Mouse (Mus musculus) adrenal gland, adult 2 months (tissue): ENCODE data around the gene Nop16. TPM values are rescaled to one million over a fixed set of nuclear protein-coding genes. Genes with fewer than 3 reads are reported as not detected.

Experiments
- DNase-seq: peaks from one replicate; pipeline ENCODE4 v3.0.0; 2021
- polyA plus RNA-seq: library from polyadenylated mRNA; depleted of rRNA; stranded (reverse); fragments of >200 nt; gene quantifications from 2 replicates; pipeline ENCODE4 v1.2.3, GENCODE M21; 2012
- total RNA-seq, 2 experiments: library from RNA; stranded (reverse); gene quantifications; 2 replicates each; pipeline ENCODE4 v1.2.3; 2021

The Nop16 gene
- total and polyA plus RNA-seq, 3 experiments: 3.3 to 59.3 (median 57.9) TPM

- no peak for DNase-seq
These were observed 6.3 kb upstream of the Nop16 start for GRCm38 (mm10) chr13:54596107-54596690.

GRCm38 (mm10) chr13:54593617-54594016 is 3.7 kb upstream of the Nop16 start:
- DNase-seq: no peak

DNA sequence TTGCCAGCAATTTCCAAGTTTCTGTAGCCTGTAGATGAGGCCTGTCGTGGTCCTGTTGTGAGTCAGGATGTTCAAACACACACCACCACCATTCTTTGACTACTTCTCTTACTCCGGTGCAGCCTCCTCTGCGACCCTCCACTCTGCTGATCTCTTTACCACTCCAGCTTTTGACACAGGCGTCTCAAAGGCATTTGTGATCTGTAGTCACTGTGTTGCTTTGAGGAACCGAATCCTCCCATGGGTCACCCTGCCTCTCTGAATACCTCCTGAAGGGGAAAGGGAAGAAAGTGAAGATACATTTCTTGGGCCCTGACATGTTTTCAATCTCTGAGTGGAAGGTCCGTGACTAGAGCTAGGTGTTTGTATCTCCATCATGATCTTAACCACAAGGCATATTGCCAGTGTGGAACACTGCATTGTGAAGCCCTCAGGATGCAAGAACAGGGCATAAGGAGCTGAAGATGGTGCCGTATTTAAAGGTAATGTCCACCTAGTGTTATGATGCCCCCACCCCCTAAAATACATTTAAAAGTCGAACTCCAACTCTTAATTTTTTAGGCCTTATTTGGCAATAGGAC is 2.0 kb upstream of the Nop16 start:
- DNase-seq: no peak

DNA sequence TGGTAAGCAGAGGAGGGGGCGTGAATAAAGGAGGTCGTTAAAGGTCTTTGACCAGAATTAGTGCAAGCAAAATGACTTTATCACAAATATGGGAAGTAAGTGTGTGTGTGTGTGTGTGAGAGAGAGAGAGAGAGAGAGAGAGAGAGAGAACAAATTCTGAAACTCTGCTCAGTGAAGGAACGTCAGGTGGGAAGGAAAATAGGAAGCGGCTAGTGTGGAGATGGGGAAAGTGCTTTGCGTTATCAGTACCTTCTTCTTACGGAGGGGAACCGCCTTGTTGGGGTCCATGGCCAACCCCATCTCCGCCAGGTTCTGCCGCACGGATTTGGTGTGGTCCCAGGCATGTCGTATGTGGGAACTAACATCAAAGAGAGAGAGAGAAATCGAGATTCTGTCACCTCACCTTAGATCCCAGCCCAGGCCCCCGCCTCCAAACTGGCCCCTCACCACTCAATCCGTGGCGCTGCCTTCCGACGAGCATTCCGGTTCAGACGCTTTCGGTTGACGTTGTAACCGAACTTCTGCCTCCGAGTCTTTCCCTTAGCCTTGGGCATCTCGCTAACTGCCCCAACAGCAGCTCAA is 385 bp downstream of the Nop16 start:
- DNase-seq: no peak

DNA sequence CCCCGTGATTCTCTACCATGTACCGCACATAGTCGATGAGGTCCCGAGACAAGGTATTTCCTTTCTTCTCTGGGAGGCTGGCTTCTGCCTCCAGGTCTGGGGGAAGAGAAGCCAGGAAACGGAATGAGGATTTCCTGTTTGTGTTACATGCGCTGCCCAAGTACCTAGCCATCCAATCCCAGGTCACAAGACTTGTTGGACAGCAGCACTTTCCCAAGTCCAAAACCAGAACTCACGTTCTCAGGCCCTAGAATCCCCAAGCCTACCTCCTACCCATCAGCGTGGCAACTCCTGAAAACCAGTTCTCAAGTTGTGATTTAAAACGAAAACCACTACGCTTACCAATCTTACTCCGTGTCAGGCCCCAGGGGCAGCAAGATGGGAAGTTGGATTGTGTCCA is 4.1 kb downstream of the Nop16 start:
- DNase-seq: no peak

- DNase-seq: no peak
These were observed 7.0 kb downstream of the Nop16 start for GRCm38 (mm10) chr13:54582860-54583259.

DNA sequence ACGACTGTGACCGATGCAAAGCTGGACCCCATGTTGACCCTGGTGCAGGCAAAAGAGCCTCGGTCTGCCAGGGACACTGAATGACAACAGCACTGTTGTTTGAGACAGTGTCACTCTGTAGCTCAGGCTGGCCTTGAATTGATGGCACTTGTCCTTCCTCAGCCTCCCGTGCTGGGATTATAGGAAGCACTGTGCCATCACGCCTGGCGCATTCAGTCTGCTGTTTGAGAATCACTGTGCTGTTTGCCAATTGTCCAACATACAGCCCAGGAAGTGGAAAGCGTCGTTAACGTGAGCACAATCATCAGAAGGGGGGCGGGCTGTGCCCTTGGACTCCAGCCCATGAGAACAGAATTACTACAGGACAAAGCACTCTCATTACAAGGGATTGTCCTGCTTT is 7.8 kb downstream of the Nop16 start:
- peak; percentile 71 for DNase-seq

DNA sequence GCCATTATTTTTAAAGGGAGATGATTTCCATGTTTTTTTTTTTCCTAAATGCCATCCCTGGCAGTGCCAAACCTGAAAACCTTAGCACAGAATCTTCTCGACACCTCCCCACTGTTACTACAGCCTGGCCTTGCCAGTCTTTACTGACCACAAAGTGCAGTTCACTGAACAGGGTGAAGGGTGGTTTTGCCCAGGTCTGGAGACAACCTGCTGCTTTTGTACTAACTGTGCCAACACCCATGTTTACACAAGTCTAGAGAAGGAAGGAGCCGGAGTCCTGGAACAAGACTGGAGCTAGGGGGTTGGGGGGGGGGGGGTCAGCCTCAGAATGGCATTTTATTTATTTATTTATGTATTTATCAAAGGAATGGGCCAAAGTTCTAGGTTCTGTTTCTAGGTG is 8.5 kb downstream of the Nop16 start:
- DNase-seq: no peak

DNA sequence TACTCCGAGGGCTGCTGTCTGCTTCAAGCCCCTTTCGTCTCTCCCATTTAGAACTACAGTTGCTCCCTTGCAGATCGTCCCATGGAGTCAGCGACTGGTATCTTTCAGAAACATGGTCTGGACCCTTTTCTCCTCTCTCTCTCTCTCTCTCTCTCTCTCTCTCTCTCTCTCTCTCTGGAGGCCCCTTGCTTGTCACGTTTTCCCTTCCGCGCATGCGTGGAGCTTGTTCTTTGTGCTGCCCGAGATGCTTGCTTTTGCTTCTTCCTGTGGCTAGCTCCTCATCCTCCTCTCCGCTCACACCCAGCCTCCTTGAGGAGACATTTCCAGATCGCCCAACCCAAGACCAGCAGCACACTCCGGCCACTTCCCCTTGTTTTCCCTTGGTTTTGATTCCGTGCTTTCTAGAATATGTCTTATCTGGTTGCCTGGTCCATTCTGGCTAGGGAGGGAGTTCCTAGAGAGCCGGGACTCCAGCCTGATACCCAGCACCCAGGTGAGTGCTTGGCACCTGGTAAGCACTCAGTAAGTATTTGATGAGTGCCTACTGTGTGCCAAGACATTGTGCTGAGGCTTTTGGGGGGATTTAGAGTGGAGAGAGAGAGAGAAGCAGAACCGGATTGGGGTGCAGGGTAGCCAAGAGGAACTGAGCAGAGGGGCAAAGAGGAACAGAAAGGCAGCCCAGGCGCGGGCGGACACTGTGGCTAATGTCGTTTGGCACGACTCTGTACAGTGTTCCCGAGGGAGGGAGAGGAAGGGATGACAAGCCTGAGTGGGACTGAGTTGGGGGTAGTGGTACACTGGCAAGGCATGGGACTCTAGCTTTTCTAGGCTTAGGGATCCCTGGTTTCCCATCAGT is 12.0 kb downstream of the Nop16 start:
- no peak for DNase-seq

- peak; percentile 62 for DNase-seq
These were observed 14.4 kb downstream of the Nop16 start for GRCm38 (mm10) chr13:54575489-54575888.

DNA sequence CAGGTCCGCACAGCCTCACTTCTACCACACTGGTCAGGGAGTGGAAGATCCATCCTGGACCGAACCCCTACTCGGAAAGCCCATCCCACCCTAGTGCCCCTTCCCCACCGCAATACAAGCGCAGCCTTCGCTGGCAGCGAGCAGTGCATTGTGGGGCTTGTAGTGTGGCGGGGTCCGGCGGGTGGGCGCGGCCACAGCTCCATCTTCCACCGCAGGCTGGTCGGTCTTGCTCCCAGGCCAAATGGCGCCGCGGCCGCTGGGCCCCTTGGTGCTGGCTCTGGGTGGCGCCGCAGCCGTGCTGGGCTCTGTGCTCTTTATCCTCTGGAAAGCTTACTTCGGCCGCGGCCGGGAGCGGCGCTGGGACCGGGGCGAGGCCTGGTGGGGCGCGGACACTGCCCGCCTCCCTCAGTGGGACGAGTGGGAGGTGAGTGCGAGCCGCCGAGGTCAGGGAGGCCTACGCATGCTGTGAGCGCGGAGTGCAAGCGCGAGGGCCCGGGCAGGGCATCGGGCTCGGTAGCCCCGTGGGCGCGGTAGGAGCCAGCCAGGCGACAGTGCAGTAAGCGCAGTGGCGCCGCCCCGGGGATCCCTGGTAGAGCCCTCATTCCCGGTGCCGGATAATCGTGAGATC is 14.9 kb downstream of the Nop16 start, which contains the start of gene Arl10:
Gene Arl10 (plus strand): TSS at position 162 of the 628 bp plus-strand sequence.
- peak; percentile 90 for DNase-seq

DNA sequence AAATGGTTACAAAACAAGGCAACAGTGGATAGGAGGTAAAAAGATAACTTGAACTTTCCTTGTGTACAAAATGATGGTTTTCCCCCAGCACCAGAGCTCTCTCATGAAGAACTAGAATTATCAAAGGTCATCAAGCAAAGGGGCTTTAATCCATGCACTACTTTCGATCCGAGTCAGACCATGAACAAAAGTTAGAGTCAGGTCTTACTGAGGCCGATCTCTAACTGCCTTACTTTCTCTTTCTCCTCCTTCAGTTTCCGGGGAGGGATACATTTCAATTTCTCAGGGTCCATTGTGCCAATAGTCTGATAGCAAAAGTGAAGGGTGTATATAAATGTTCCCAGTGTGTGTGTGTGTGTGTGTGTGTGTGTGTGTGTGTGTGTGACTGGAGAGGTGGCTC is 17.3 kb downstream of the Nop16 start:
- DNase-seq: no peak

DNA sequence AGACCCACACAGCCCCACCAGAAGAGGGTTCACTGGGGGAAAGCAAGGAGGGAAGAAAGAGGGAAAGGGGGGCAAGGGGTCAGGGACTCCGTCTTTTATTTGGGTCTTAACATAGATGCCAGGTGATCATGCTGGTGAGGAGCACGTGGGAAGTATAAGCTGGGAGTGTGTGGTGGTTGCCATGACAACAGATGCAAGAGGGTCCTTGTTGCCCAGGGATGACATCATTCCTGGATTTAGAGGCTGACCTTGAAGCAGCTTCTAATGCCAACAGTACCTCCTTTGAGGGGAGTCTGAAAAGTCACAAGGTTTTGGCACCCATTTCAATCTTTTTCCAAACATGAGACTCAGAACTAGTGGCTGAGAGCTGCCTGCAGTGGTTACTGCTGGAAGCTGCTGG is 18.3 kb downstream of the Nop16 start:
- DNase-seq: peak; percentile 72

GRCm38 (mm10) chr13:54570736-54571135 is 19.2 kb downstream of the Nop16 start:
- DNase-seq: peak; percentile 80

- DNase-seq: no peak
These were observed 20.6 kb downstream of the Nop16 start for GRCm38 (mm10) chr13:54569282-54569681.

DNA sequence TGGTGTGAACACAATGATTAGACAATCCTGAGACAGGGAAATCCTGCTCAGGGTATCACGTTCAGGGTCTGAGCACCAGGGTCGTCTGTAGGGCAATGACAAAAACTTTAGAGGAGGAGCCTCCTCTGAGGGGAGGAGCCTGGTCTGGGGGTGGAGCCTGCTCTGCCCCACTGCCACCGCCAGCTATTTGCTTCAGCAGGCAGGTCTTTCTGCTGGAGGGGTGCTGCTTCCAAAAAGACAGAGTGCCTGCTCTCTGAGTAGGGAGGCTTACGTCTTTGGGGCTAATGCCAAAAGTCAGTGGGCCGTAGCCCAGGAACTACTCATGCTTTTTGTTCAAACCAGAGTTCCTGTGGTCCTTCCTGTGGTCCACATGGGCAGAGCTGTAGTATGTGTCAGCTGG is 21.5 kb downstream of the Nop16 start:
- no peak for DNase-seq

- DNase-seq: peak; percentile 54
These were observed 24.1 kb downstream of the Nop16 start for GRCm38 (mm10) chr13:54565594-54566345.

- peak; percentile 96 for DNase-seq
These were observed 24.7 kb downstream of the Nop16 start, which contains the start of gene 4833439L19Rik for GRCm38 (mm10) chr13:54565201-54565581. Gene 4833439L19Rik, minus strand, starts transcription at chr13:54565435.

DNA sequence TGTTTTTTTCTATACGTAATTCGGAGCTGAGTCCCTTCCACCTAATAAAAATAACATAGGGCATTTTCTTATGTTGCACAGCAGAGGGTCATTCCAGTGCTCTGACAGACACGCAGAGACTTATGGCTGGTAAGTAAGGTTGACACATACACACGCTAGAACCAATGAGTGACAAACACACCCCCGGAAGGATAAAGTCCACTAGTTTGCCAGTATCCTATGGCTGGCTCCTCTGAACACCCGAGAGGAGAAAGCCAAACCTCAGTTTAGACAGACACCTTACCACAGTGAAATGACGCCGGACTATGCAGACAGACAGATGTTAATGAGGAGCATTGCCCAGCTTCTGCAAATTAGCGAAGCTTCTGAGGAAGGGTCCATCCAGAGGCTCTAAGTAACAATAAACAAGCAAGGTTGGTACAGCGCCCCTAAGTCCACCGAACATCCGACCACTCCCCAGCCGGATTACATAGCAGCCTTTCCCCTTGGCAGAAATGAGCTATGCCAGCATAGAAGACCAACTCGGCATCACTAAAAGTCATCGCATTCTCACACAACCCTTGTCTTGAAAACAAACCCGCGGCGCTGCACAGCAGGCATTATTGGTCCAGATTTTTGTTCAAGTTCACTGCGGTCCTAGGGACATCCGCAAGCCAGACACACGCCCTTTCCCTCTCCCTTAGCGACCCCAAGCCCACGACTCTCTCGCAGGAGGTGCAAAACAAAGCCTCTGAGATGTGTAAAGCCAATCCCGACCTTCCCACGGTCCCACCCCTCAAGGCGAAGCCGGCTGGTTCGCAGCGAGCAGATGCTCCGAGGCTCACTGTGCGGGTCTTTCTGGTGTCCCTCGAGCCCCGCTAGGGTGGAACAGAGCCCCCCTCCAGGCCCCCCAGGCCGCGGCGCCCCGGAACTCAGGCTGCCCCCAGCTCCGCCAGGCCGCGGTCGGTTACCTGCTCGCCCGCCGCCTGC is 25.4 kb downstream of the Nop16 start:
- DNase-seq: no peak

GRCm38 (mm10) chr13:54562562-54562961 is 27.3 kb downstream of the Nop16 start:
- DNase-seq: no peak
